Mouse (Mus musculus) olfactory bulb, adult 2 months (tissue): Measurements from ENCODE around the gene Eng.

Experiments used
- CTCF ChIP-seq: fragments of 200-500 bp; IDR thresholded peaks from 2 replicates; pipeline ENCODE4 v1.5.1; 2012; ENCODE audit warnings: low read depth, mild to moderate bottlenecking, low read length, moderate library complexity; ENCODE audit not compliant: insufficient read depth
- POLR2A ChIP-seq: fragments of 200-500 bp; IDR thresholded peaks from 2 replicates; pipeline ENCODE4 v1.6.1; 2012; ENCODE audit warnings: mild to moderate bottlenecking, low read depth, low read length, moderate library complexity; ENCODE audit not compliant: insufficient read depth

DNA sequence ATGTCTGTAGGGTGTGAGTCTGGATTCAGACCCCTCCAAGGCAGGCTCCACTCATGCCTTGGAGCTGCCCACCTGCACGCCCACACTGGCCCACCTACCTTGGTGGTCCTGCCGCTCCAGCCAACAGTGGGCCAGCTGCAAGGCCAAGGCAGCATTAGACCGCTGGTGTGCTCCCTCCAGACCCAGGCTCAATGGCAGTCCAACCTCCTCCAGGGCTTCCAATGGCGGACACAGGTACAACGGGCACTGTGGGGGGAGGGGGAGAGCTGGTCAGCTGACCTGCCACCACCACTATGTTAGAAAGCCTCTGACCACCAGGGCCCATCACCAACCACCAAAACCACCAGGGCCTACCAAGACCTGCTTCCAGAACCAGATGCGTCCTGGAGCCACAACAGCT lies 40.2 kb downstream of the Eng start:
- no peak for TF ChIP-seq CTCF
- no peak for TF ChIP-seq POLR2A
